Mouse (Mus musculus): ENCODE results near the gene Ttll4.

Ttll4 gene

GRCm38 (mm10) chr1:74750683-74751082, 89.1 kb downstream of the Ttll4 start:
- DNase-seq (ENCODE audit: extremely low read depth, low read depth, low spot score): no peak

GRCm38 (mm10) chr1:74752150-74752549, 90.6 kb downstream of the Ttll4 start:
- DNase-seq (ENCODE audit: extremely low read depth, low read depth, low spot score): no peak

GRCm38 (mm10) chr1:74752833-74753232, 91.3 kb downstream of the Ttll4 start:
- DNase-seq (ENCODE audit: extremely low read depth, low read depth, low spot score): no peak
